ENCODE assay signal across 24 mouse cellular contexts in genomic region chr4:81501802-81502201, GRCm38 (mm10). TPM values are rescaled to one million over a fixed set of nuclear protein-coding genes. Genes with fewer than 3 reads are reported as not detected.
A peak's percentile ranks its signal among the peaks of the same experiment; 100 is the strongest.
DNase-seq lines count a peak whose midpoint lies in the region; ATAC-seq and TF ChIP-seq lines count a peak whose summit lies in the region.
"Had no signal": no experiment of that assay in that cellular context is flagged by ENCODE, and none has a peak within 500 bp of the region (broad histone marks: within the 10 kb centered on the region; RNA-seq: fewer than 3 reads in every experiment).

No protein-coding gene starts in this region.

- H3K4me1 ChIP-seq in lung, postnatal 0 days (ENCODE audit: insufficient read depth, low read depth, low read length), result no peaks in the 10 kb centered on the region
- no peaks in the 10 kb centered on the region for H3K4me1 ChIP-seq in lung, adult 2 months (ENCODE audit: control insufficient read depth, insufficient read depth, low read length)
- H3K4me1 ChIP-seq: forebrain, embryonic 10.5 days; forebrain, embryonic 13.5 days; heart, embryonic 12.5 days; heart, embryonic 15.5 days; hindbrain, embryonic 10.5 days; hindbrain, embryonic 13.5 days had no signal

- H3K4me2 ChIP-seq in lung, postnatal 0 days (replicated peaks; ENCODE audit: low read depth, low read length), result no peak overlapping the region
- H3K4me2 ChIP-seq: forebrain, embryonic 13.5 days; heart, embryonic 12.5 days; heart, embryonic 15.5 days; hindbrain, embryonic 13.5 days had no signal

- no peak for TF ChIP-seq POLR2A in lung, adult 2 months (IDR thresholded peaks at IDR 0.05; ENCODE audit: borderline replicate concordance, extremely low read depth, low read depth, low read length)

- no peaks in the 10 kb centered on the region for H3K27me3 ChIP-seq in lung, postnatal 0 days (replicated peaks; ENCODE audit: insufficient read depth, low read length)
- H3K27me3 ChIP-seq: forebrain, embryonic 13.5 days; heart, embryonic 12.5 days; heart, embryonic 15.5 days; hindbrain, embryonic 13.5 days had no signal

- H3K9me3 ChIP-seq in lung, postnatal 0 days (ENCODE audit: low read length), result no peaks in the 10 kb centered on the region
- H3K9me3 ChIP-seq: forebrain, embryonic 10.5 days; forebrain, embryonic 13.5 days; heart, embryonic 12.5 days; heart, embryonic 15.5 days; hindbrain, embryonic 10.5 days; hindbrain, embryonic 13.5 days had no signal

- H3K4me3 ChIP-seq in lung, postnatal 0 days (ENCODE audit: low read depth, low read length), result no peak overlapping the region
- no peak overlapping the region for H3K4me3 ChIP-seq in lung, adult 2 months (replicated peaks; ENCODE audit: extremely low read depth, low read depth, low read length)
- H3K4me3 ChIP-seq: forebrain, embryonic 10.5 days; forebrain, embryonic 13.5 days; heart, embryonic 12.5 days; heart, embryonic 15.5 days; hindbrain, embryonic 10.5 days; hindbrain, embryonic 13.5 days had no signal

- H3K36me3 ChIP-seq in lung, postnatal 0 days (ENCODE audit: insufficient read depth, low read length), result no peaks in the 10 kb centered on the region
- H3K36me3 ChIP-seq: forebrain, embryonic 10.5 days; heart, embryonic 12.5 days; heart, embryonic 15.5 days; hindbrain, embryonic 10.5 days; hindbrain, embryonic 13.5 days had no signal

- H3K27ac ChIP-seq in lung, postnatal 0 days (ENCODE audit: low read length), result no peak overlapping the region
- H3K27ac ChIP-seq: forebrain, embryonic 10.5 days; forebrain, embryonic 13.5 days; heart, embryonic 15.5 days; hindbrain, embryonic 10.5 days; hindbrain, embryonic 13.5 days had no signal

- TF ChIP-seq CTCF in lung, postnatal 0 days (IDR thresholded peaks at IDR 0.05), result no peak
- TF ChIP-seq CTCF in lung, adult 2 months (IDR thresholded peaks at IDR 0.05; ENCODE audit: insufficient read depth, low read length), result no peak

- DNase-seq in kidney, adult 9 months, result peak; percentile 20
- DNase-seq in kidney, postnatal 4 days, result no peak
- peak; percentile 54 for DNase-seq in lung, postnatal 0 days (ENCODE audit: low spot score)
- no peak for DNase-seq in lung, adult 2 months
- DNase-seq in 3T3-L1 (ENCODE audit: low read depth, low spot score), result peak; percentile 29
- DNase-seq in skeletal muscle tissue, adult 2 months (ENCODE audit: low read depth, low spot score), result peak; percentile 49
- DNase-seq: adrenal gland, postnatal 10 days; adrenal gland, postnatal 36 days; cerebellum, adult 18-20 months; cerebellum, adult 9-10 months; cerebellum, postnatal 14 days; gastrocnemius, postnatal 14 days; heart, adult 18-20 months; heart, postnatal 10 days; heart, postnatal 36 days had no signal

- TF ChIP-seq EP300 in lung, postnatal 0 days (IDR thresholded peaks at IDR 0.05), result no peak

- WGBS in lung, postnatal 0 days, result 56% methylated on average over 5 of the region's 5 CpGs
- WGBS in lung, adult 2 months, result 56% methylated on average over 5 of the region's 5 CpGs

- H3K9ac ChIP-seq in lung, postnatal 0 days (replicated peaks; ENCODE audit: low read depth), result no peak overlapping the region
- H3K9ac ChIP-seq: forebrain, embryonic 13.5 days; heart, embryonic 12.5 days; heart, embryonic 15.5 days; hindbrain, embryonic 13.5 days had no signal

- ATAC-seq in lung, postnatal 0 days, result no peak
- ATAC-seq: activated CD4-positive, CD25-positive, alpha-beta regulatory T cell, adult 4 months; forebrain, embryonic 13.5 days; forebrain, embryonic 16.5 days; hindbrain, embryonic 16.5 days had no signal

RNA-seq across cellular contexts. Expression of gene Mpdz, which starts 59.2 kb away (rescaled TPM):
- 7.4 and 10.8 TPM in 2 replicates for polyA plus RNA-seq in lung, postnatal 0 days (2015; fragmentation: Nextera tagmentation; extraction: Ambion mirVana)
- polyA plus RNA-seq in lung, adult 2 months (2012; rRNA removed), result 9.5 and 15.4 TPM in 2 replicates

Comparison
In these comparisons a context has a peak if more than half of its experiments do, and no peak if none do; other contexts are left out.
1. DNase-seq: peak in kidney, adult 9 months (single experiment), lung, postnatal 0 days (single experiment), 3T3-L1 (single experiment) and skeletal muscle tissue, adult 2 months (single experiment); none in kidney, postnatal 4 days (0 of 2) and lung, adult 2 months (single experiment).